Comparison of ENCODE assay signal across 24 mouse cellular contexts in the genomic region with DNA sequence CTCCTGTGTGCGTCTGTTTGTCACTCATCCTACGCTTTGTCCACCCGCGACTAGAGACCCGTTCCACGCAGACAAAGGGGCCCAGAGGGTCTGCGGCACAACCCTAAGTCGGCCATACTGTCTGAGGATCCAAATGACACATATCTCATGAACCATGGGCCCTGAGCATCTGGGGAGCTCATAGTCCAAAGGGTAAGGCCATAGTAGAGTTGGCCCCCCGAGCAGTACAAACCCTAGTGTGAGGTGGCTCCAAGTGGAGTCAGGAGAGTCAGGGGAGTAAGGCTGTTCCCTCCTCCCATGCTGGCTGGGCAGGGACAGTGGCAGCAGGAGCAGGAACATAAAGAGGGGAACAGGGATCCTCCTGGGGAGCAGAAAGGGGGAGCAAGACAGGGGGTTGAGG.
"Had no signal": no experiment of that assay in that cellular context is flagged by ENCODE, and none has a peak within 500 bp of the region (broad histone marks: within the 10 kb centered on the region; RNA-seq: fewer than 3 reads in every experiment).

No protein-coding gene starts in this region.

- H3K9ac ChIP-seq: heart, embryonic 13.5 days; heart, embryonic 15.5 days; hindbrain, embryonic 13.5 days; hindbrain, embryonic 15.5 days; kidney, embryonic 15.5 days; limb, embryonic 13.5 days; limb, embryonic 15.5 days; liver, embryonic 12.5 days; liver, embryonic 14.5 days had no signal

- H3K9me3 ChIP-seq: heart, embryonic 15.5 days; hindbrain, embryonic 15.5 days; kidney, embryonic 15.5 days; limb, embryonic 13.5 days; limb, embryonic 15.5 days; liver, embryonic 12.5 days had no signal

- H3K4me2 ChIP-seq: heart, embryonic 11.5 days; heart, embryonic 13.5 days; heart, embryonic 15.5 days; hindbrain, embryonic 13.5 days; hindbrain, embryonic 15.5 days; kidney, embryonic 15.5 days; limb, embryonic 13.5 days; limb, embryonic 15.5 days; liver, embryonic 12.5 days had no signal

- H3K36me3 ChIP-seq: heart, embryonic 13.5 days; heart, embryonic 15.5 days; hindbrain, embryonic 13.5 days; hindbrain, embryonic 15.5 days; kidney, embryonic 15.5 days; limb, embryonic 13.5 days; limb, embryonic 15.5 days; liver, embryonic 12.5 days had no signal

- H3K4me3 ChIP-seq: heart, embryonic 13.5 days; heart, embryonic 15.5 days; hindbrain, embryonic 13.5 days; hindbrain, embryonic 15.5 days; kidney, embryonic 15.5 days; limb, embryonic 13.5 days; limb, embryonic 15.5 days; liver, embryonic 12.5 days had no signal

- H3K27me3 ChIP-seq: heart, embryonic 13.5 days; heart, embryonic 15.5 days; hindbrain, embryonic 13.5 days; hindbrain, embryonic 15.5 days; kidney, embryonic 15.5 days; limb, embryonic 13.5 days; limb, embryonic 15.5 days; liver, embryonic 12.5 days had no signal

- ATAC-seq: hindbrain, postnatal 0 days; liver, embryonic 12.5 days had no signal

- H3K27ac ChIP-seq: heart, embryonic 13.5 days; heart, embryonic 15.5 days; hindbrain, embryonic 13.5 days; hindbrain, embryonic 15.5 days; hindbrain, postnatal 0 days; kidney, embryonic 15.5 days; kidney, postnatal 0 days; limb, embryonic 13.5 days; limb, embryonic 15.5 days; liver, embryonic 12.5 days; liver, embryonic 14.5 days had no signal

- H3K4me1 ChIP-seq: heart, embryonic 13.5 days; heart, embryonic 15.5 days; hindbrain, embryonic 13.5 days; hindbrain, embryonic 15.5 days; kidney, embryonic 15.5 days; limb, embryonic 13.5 days; limb, embryonic 15.5 days; liver, embryonic 12.5 days had no signal

- DNase-seq: gastrocnemius, postnatal 25 days; heart, adult 18-20 months; heart, postnatal 14 days; heart, postnatal 36 days; kidney, adult 11 months; kidney, adult 2 months; kidney, adult 9 months; kidney, postnatal 14 days; kidney, postnatal 36 days; layer of hippocampus, adult 9-11 months; layer of hippocampus, postnatal 36 days; left cerebral cortex, postnatal 4 days had no signal
